Mouse (Mus musculus) neural tube, embryonic 14.5 days (tissue): ENCODE measurements around the gene Fam83g. TPM values are rescaled to one million over a fixed set of nuclear protein-coding genes. Genes with fewer than 3 reads are reported as not detected.

Experiments
- ATAC-seq: fragments of 200-750 bp; cut with Nextera tagmentation; 2 replicates; pipeline ENCODE4 v1.8.0; 2017; ENCODE audit warnings: low read depth, mild to moderate bottlenecking, moderate TSS enrichment, moderate library complexity
- H3K27ac ChIP-seq: fragments of 300-500 bp; sonication (generic); 2 replicates; pipeline ENCODE4 v1.5.1; 2014; ENCODE audit warnings: low read depth, mild to moderate bottlenecking, control low read depth, low read length, moderate library complexity, mixed read lengths
- H3K27me3 ChIP-seq: fragments of 300-500 bp; sonication (generic); 2 replicates; pipeline ENCODE4 v1.6.1; 2014; ENCODE audit warnings: low read length; ENCODE audit not compliant: control insufficient read depth, insufficient read depth
- H3K36me3 ChIP-seq: fragments of 300-500 bp; sonication (generic); 2 replicates; pipeline ENCODE4 v1.6.1; 2014; ENCODE audit warnings: low read length, mixed read lengths; ENCODE audit not compliant: control insufficient read depth, insufficient read depth
- H3K4me1 ChIP-seq: fragments of 300-500 bp; sonication (generic); 2 replicates; pipeline ENCODE4 v1.6.1; 2014; ENCODE audit warnings: low read length; ENCODE audit not compliant: control insufficient read depth, insufficient read depth
- H3K4me2 ChIP-seq: fragments of 300-500 bp; sonication (generic); 2 replicates; pipeline ENCODE4 v1.6.1; 2014; ENCODE audit warnings: mild to moderate bottlenecking, low read depth, low read length, control low read depth
- H3K4me3 ChIP-seq: fragments of 300-500 bp; sonication (generic); 2 replicates; pipeline ENCODE4 v1.5.1; 2014; ENCODE audit warnings: low read depth, low read length, control low read depth, mixed read lengths
- H3K9ac ChIP-seq: fragments of 300-500 bp; sonication (generic); replicated peaks from 2 replicates; pipeline ENCODE4 v1.6.1; 2014; ENCODE audit warnings: low read depth, mild to moderate bottlenecking, control low read depth, low read length, mixed read lengths
- H3K9me3 ChIP-seq: fragments of 300-500 bp; sonication (generic); 2 replicates; pipeline ENCODE4 v1.6.1; 2016; ENCODE audit warnings: low read length; ENCODE audit not compliant: control insufficient read depth
- WGBS: fragments of 180-500 bp; shearing (Covaris S2); extraction: QIAGEN DNeasy Blood & Tissue Kit; methylation state at CpG from one replicate; pipeline ENCODE4 v1.1.7; 2014; 5-methylcytosine and 5-hydroxymethylcytosine counted together
- polyA plus RNA-seq: library from polyadenylated mRNA; unstranded; fragments of >200 nt; fragmentation: Nextera tagmentation; extraction: Ambion mirVana; gene quantifications from 2 replicates; pipeline ENCODE4 v1.2.1, GENCODE M21; 2014

Fam83g gene
- polyA plus RNA-seq, 1 experiment from 2014 or later, result 0.23 TPM

- WGBS, result 83% methylated on average over 2 of the region's 2 CpGs
- H3K4me2 ChIP-seq, result no peak overlapping the region
These were observed 26.5 kb upstream of the Fam83g start for GRCm38 (mm10) chr11:61657432-61657831.

GRCm38 (mm10) chr11:61658360-61658922, 25.4 kb upstream of the Fam83g start:
- 91% methylated on average over 3 of the region's 3 CpGs for WGBS
- no peak overlapping the region for H3K9ac ChIP-seq

More at GRCm38 (mm10) chr11:61657432-61657831, 26.5 kb upstream of the Fam83g start:
- Histone ChIP-seq H3K36me3 (no peaks in the 10 kb centered on the region), H3K9me3 (no peaks in the 10 kb centered on the region), H3K27ac (no peak overlapping the region), H3K4me1 (no peaks in the 10 kb centered on the region), H3K4me3 (no peak overlapping the region), H3K9ac (no peak overlapping the region), H3K27me3 (no peaks in the 10 kb centered on the region)
- ATAC-seq, result no peak

GRCm38 (mm10) chr11:61659011-61659858, 24.7 kb upstream of the Fam83g start:
- Histone ChIP-seq H3K27ac (no peak overlapping the region), H3K9ac (no peak overlapping the region), H3K9me3 (no peaks in the 10 kb centered on the region), H3K36me3 (no peaks in the 10 kb centered on the region), H3K4me2 (no peak overlapping the region), H3K4me1 (no peaks in the 10 kb centered on the region), H3K27me3 (no peaks in the 10 kb centered on the region), H3K4me3 (no peak overlapping the region)
- 84% methylated on average over 4 of the region's 4 CpGs for WGBS
- ATAC-seq, result no peak

More at GRCm38 (mm10) chr11:61658360-61658922, 25.4 kb upstream of the Fam83g start:
- H3K9me3 ChIP-seq, result no peaks in the 10 kb centered on the region
- no peak overlapping the region for H3K4me3 ChIP-seq
- ATAC-seq, result no peak
- no peaks in the 10 kb centered on the region for H3K27me3 ChIP-seq
- H3K36me3 ChIP-seq, result no peaks in the 10 kb centered on the region
- no peaks in the 10 kb centered on the region for H3K4me1 ChIP-seq
- H3K4me2 ChIP-seq, result no peak overlapping the region
- no peak overlapping the region for H3K27ac ChIP-seq

GRCm38 (mm10) chr11:61660001-61660400, 23.9 kb upstream of the Fam83g start:
- WGBS, result 88% methylated on average over 8 of the region's 8 CpGs
- no peaks in the 10 kb centered on the region for H3K9me3 ChIP-seq
- no peaks in the 10 kb centered on the region for H3K4me1 ChIP-seq
- H3K36me3 ChIP-seq, result no peaks in the 10 kb centered on the region
- no peak overlapping the region for H3K4me3 ChIP-seq
- no peak overlapping the region for H3K9ac ChIP-seq
- H3K27me3 ChIP-seq, result no peaks in the 10 kb centered on the region
- no peak for ATAC-seq
- no peak overlapping the region for H3K27ac ChIP-seq
- no peak overlapping the region for H3K4me2 ChIP-seq

GRCm38 (mm10) chr11:61660806-61661392, 23.0 kb upstream of the Fam83g start:
- Histone ChIP-seq H3K4me2 (no peak overlapping the region), H3K4me3 (no peak overlapping the region), H3K4me1 (no peaks in the 10 kb centered on the region), H3K27me3 (no peaks in the 10 kb centered on the region), H3K36me3 (no peaks in the 10 kb centered on the region), H3K9me3 (no peaks in the 10 kb centered on the region), H3K9ac (no peak overlapping the region), H3K27ac (no peak overlapping the region)
- WGBS, result 74% methylated on average over 7 of the region's 7 CpGs
- ATAC-seq, result no peak

GRCm38 (mm10) chr11:61662189-61662588, 21.7 kb upstream of the Fam83g start:
- Histone ChIP-seq H3K36me3 (no peaks in the 10 kb centered on the region), H3K4me3 (no peak overlapping the region), H3K4me2 (no peak overlapping the region), H3K9ac (no peak overlapping the region), H3K9me3 (no peaks in the 10 kb centered on the region), H3K4me1 (no peaks in the 10 kb centered on the region), H3K27ac (no peak overlapping the region), H3K27me3 (no peaks in the 10 kb centered on the region)
- ATAC-seq, result no peak
- WGBS, result 94% methylated on average over 5 of the region's 5 CpGs

GRCm38 (mm10) chr11:61665401-61665800, 18.5 kb upstream of the Fam83g start:
- 88% methylated on average over 4 of the region's 4 CpGs for WGBS
- H3K27me3 ChIP-seq, result no peaks in the 10 kb centered on the region
- no peak overlapping the region for H3K4me3 ChIP-seq
- H3K4me1 ChIP-seq, result no peaks in the 10 kb centered on the region
- H3K9me3 ChIP-seq, result no peaks in the 10 kb centered on the region
- H3K4me2 ChIP-seq, result no peak overlapping the region
- no peak overlapping the region for H3K9ac ChIP-seq
- H3K27ac ChIP-seq, result no peak overlapping the region
- H3K36me3 ChIP-seq, result no peaks in the 10 kb centered on the region
- no peak for ATAC-seq

- Histone ChIP-seq H3K36me3 (no peaks in the 10 kb centered on the region), H3K4me2 (no peak overlapping the region), H3K27ac (no peak overlapping the region), H3K9me3 (no peaks in the 10 kb centered on the region), H3K9ac (no peak overlapping the region), H3K4me1 (no peaks in the 10 kb centered on the region), H3K4me3 (no peak overlapping the region), H3K27me3 (no peaks in the 10 kb centered on the region)
- ATAC-seq, result no peak
- WGBS, result 54% methylated on average over 7 of the region's 7 CpGs
These were observed 17.7 kb upstream of the Fam83g start for GRCm38 (mm10) chr11:61665991-61666799.
